Mouse (Mus musculus): Measurements from ENCODE around the gene Rhoj. TPM values are rescaled to one million over a fixed set of nuclear protein-coding genes. Genes with fewer than 3 reads are reported as not detected.

Rhoj gene
- polyA plus RNA-seq, 1 experiment from 2014 or later, result 16.7 TPM

DNA sequence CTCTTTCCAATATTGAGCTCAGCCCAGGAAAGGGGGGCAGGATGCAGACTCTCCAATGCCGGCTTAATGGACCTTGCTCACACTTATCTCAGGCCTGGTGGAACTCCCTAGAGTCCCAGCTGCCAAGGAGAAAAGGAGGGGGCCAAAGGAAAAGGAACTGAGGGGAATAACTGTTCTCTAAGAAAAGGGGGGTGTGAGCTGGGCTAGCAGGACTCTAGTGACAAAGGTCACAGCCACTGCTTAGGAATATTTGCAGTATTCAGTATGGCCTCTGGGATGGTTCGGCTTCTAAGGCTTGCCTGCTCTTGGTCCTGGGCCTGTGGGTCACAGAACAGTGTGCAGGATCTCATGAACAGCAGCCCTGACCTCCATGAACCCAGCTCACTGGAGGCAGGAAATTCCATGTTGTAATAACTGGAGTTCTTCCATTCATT lies 61.3 kb downstream of the Rhoj start:
- 72% methylated on average over 2 of the region's 2 CpGs for WGBS
- Histone ChIP-seq H3K27me3 (ENCODE audit: control insufficient read depth, insufficient read depth, low read depth, low read length) (no peaks in the 10 kb centered on the region), H3K36me3 (ENCODE audit: control insufficient read depth, insufficient read depth, low read length) (no peaks in the 10 kb centered on the region), H3K9me3 (replicated peaks; ENCODE audit: control insufficient read depth, low read length, poor library complexity, severe bottlenecking) (no peaks in the 10 kb centered on the region), H3K4me3 (ENCODE audit: low read depth, low read length) (no peak overlapping the region), H3K27ac (ENCODE audit: low read length) (no peak overlapping the region), H3K4me1 (ENCODE audit: control insufficient read depth, insufficient read depth, low read length) (no peaks in the 10 kb centered on the region), H3K9ac (ENCODE audit: low read depth, low read length) (no peak overlapping the region), H3K4me2 (ENCODE audit: low read length) (no peak overlapping the region)
- no peak for ATAC-seq

DNA sequence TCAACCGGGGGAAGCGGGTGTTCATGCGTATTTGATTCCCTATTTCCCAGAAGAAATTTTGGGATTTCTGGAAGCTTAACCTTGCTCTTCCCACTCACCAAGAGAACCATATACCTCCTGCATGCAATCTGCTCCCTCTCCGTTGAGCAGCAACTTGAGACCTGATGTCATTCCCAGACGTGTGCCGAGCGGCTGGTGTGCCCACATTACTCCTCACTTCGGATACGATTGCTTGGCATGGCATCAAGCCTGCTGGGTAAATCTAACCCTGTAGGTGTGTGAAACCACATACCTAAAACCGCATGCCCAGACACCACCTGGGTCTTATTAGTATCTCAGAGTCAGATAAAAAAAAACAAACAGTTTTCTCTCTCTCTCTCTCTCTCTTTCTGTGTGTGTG lies 66.3 kb downstream of the Rhoj start:
- Histone ChIP-seq H3K4me2 (ENCODE audit: low read length) (no peak overlapping the region), H3K4me1 (ENCODE audit: control insufficient read depth, insufficient read depth, low read length) (no peaks in the 10 kb centered on the region), H3K9ac (ENCODE audit: low read depth, low read length) (no peak overlapping the region), H3K9me3 (replicated peaks; ENCODE audit: control insufficient read depth, low read length, poor library complexity, severe bottlenecking) (no peaks in the 10 kb centered on the region), H3K36me3 (ENCODE audit: control insufficient read depth, insufficient read depth, low read length) (no peaks in the 10 kb centered on the region), H3K27ac (ENCODE audit: low read length) (no peak overlapping the region), H3K4me3 (ENCODE audit: low read depth, low read length) (no peak overlapping the region), H3K27me3 (ENCODE audit: control insufficient read depth, insufficient read depth, low read depth, low read length) (no peaks in the 10 kb centered on the region)
- 95% methylated on average over 10 of the region's 10 CpGs for WGBS
- ATAC-seq, result no peak

DNA sequence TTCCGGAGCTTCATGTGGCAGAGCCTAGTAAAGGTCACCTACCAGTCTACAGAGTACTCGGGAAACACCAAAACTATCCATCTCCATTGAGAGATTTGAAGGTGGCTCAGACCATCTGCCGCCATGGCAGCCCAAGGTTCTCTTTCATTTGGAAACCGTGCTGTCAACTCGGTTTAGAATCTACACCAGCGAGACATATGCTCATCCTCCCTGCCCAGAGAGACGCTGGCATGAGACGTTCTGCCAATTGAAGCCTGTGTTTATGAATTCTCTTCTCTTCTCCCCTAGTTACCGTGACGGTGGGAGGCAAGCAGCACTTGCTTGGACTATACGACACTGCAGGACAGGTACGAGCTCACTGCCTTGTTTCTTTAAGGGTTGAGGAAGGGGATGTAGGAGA lies 66.9 kb downstream of the Rhoj start:
- WGBS, result 82% methylated on average over 12 of the region's 12 CpGs
- H3K36me3 ChIP-seq (ENCODE audit: control insufficient read depth, insufficient read depth, low read length), result no peaks in the 10 kb centered on the region
- no peaks in the 10 kb centered on the region for H3K4me1 ChIP-seq (ENCODE audit: control insufficient read depth, insufficient read depth, low read length)
- H3K27ac ChIP-seq (ENCODE audit: low read length), result no peak overlapping the region
- ATAC-seq, result no peak
- no peaks in the 10 kb centered on the region for H3K27me3 ChIP-seq (ENCODE audit: control insufficient read depth, insufficient read depth, low read depth, low read length)
- no peak overlapping the region for H3K4me2 ChIP-seq (ENCODE audit: low read length)
- no peak overlapping the region for H3K9ac ChIP-seq (ENCODE audit: low read depth, low read length)
- no peak overlapping the region for H3K4me3 ChIP-seq (ENCODE audit: low read depth, low read length)
- H3K9me3 ChIP-seq (replicated peaks; ENCODE audit: control insufficient read depth, low read length, poor library complexity, severe bottlenecking), result no peaks in the 10 kb centered on the region

DNA sequence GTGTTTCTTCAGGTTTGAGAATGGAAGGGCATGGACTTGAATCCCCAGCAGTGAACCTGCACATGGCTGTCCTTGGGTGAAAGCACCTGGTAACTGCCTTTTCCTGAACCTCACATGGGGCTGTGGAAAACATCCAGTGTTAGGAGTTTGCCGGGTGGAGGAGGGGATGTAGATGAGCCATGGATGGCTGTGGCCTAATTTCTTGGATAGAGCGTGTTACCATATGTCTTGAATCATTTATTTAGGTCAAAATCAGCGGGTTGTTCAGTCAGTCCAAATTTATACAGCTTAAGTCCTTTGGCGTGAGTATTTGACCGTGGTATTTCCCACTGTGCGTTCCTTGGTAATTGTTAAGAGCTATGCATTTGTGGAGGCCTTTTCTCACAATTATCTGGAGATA lies 68.0 kb downstream of the Rhoj start:
- H3K4me2 ChIP-seq (ENCODE audit: low read length), result no peak overlapping the region
- H3K9me3 ChIP-seq (replicated peaks; ENCODE audit: control insufficient read depth, low read length, poor library complexity, severe bottlenecking), result no peaks in the 10 kb centered on the region
- H3K36me3 ChIP-seq (ENCODE audit: control insufficient read depth, insufficient read depth, low read length), result no peaks in the 10 kb centered on the region
- WGBS, result 83% methylated on average over 6 of the region's 6 CpGs
- H3K9ac ChIP-seq (ENCODE audit: low read depth, low read length), result no peak overlapping the region
- H3K4me1 ChIP-seq (ENCODE audit: control insufficient read depth, insufficient read depth, low read length), result no peaks in the 10 kb centered on the region
- H3K27ac ChIP-seq (ENCODE audit: low read length), result no peak overlapping the region
- no peak for ATAC-seq
- H3K4me3 ChIP-seq (ENCODE audit: low read depth, low read length), result no peak overlapping the region
- H3K27me3 ChIP-seq (ENCODE audit: control insufficient read depth, insufficient read depth, low read depth, low read length), result no peaks in the 10 kb centered on the region

DNA sequence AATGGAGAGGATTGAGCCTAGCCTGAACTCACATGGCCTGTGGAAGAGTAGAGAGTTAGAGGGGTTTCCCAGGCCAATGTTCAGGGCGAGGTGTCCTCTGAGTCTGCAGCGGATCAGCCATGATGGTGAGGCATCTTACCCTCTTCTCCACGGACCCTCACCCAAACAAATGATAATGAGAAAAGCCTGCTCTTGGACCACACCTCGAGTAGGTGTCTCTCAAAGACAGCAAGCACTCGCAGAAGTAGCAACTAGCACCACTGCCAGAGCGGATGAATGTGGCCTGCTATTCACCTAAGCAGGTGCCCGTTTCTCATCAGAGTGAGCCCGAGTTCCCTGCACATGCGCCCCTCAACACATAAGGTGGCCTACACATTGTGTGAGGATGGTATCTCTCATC lies 78.6 kb downstream of the Rhoj start:
- Histone ChIP-seq H3K27me3 (ENCODE audit: control insufficient read depth, insufficient read depth, low read depth, low read length) (no peaks in the 10 kb centered on the region), H3K9me3 (replicated peaks; ENCODE audit: control insufficient read depth, low read length, poor library complexity, severe bottlenecking) (no peaks in the 10 kb centered on the region), H3K27ac (ENCODE audit: low read length) (no peak overlapping the region), H3K36me3 (ENCODE audit: control insufficient read depth, insufficient read depth, low read length) (no peaks in the 10 kb centered on the region), H3K4me1 (ENCODE audit: control insufficient read depth, insufficient read depth, low read length) (no peaks in the 10 kb centered on the region; the same call in 1 of the 2 replicates), H3K9ac (ENCODE audit: low read depth, low read length) (no peak overlapping the region), H3K4me2 (ENCODE audit: low read length) (no peak overlapping the region), H3K4me3 (ENCODE audit: low read depth, low read length) (no peak overlapping the region)
- 94% methylated on average over 9 of the region's 9 CpGs for WGBS
- ATAC-seq, result no peak

DNA sequence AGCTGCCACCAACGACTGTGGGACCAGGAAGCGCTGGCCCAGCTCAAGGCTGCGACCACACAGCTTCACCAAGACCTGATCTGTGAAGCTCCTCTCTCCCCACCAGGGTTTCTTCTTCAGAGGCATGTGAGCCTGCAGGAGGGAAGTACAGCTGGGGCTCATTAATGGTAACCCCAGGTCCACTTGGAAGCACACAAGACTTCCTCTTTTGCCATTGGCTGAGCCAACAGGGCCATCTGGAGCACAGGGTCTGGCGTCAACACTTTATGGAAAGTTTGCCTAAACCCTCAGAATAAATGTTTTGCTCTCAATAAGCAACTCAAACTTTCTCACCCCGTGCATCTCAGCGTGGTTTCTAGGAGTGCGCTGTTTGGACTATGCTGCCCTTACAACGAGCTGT lies 79.0 kb downstream of the Rhoj start:
- no peak overlapping the region for H3K9ac ChIP-seq (ENCODE audit: low read depth, low read length)
- H3K27me3 ChIP-seq (ENCODE audit: control insufficient read depth, insufficient read depth, low read depth, low read length), result no peaks in the 10 kb centered on the region
- 89% methylated on average over 8 of the region's 8 CpGs for WGBS
- no peak for ATAC-seq
- H3K9me3 ChIP-seq (replicated peaks; ENCODE audit: control insufficient read depth, low read length, poor library complexity, severe bottlenecking), result no peaks in the 10 kb centered on the region
- no peak overlapping the region for H3K27ac ChIP-seq (ENCODE audit: low read length)
- H3K4me2 ChIP-seq (ENCODE audit: low read length), result no peak overlapping the region
- H3K4me1 ChIP-seq (ENCODE audit: control insufficient read depth, insufficient read depth, low read length), result no peaks in the 10 kb centered on the region; the same call in 1 of the 2 replicates
- no peak overlapping the region for H3K4me3 ChIP-seq (ENCODE audit: low read depth, low read length)
- no peaks in the 10 kb centered on the region for H3K36me3 ChIP-seq (ENCODE audit: control insufficient read depth, insufficient read depth, low read length)

DNA sequence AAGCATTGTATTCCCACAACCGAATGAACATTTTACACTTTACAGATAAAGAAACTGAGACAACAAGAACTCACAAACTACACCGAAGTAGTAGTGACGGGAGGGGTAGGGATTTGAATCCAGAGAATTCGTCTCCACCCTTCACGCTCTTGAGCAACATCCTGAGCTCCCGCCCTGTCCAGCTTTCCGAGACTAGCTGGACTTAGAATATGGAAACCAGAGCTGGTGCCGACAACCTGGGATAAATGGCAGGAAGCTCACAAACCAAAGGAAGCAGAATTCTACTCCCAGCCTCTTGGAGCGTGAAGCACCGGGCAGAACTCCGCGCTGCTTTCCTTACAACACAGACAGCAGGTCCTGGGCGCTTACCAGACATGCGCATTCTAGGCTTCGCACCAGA lies 79.7 kb downstream of the Rhoj start:
- WGBS, result 92% methylated on average over 15 of the region's 15 CpGs
- no peaks in the 10 kb centered on the region for H3K36me3 ChIP-seq (ENCODE audit: control insufficient read depth, insufficient read depth, low read length)
- H3K4me2 ChIP-seq (ENCODE audit: low read length), result no peak overlapping the region
- ATAC-seq, result no peak
- H3K4me3 ChIP-seq (ENCODE audit: low read depth, low read length), result no peak overlapping the region
- H3K4me1 ChIP-seq (ENCODE audit: control insufficient read depth, insufficient read depth, low read length), result no peaks in the 10 kb centered on the region; the same call in 1 of the 2 replicates
- H3K9me3 ChIP-seq (replicated peaks; ENCODE audit: control insufficient read depth, low read length, poor library complexity, severe bottlenecking), result no peaks in the 10 kb centered on the region
- no peak overlapping the region for H3K27ac ChIP-seq (ENCODE audit: low read length)
- no peak overlapping the region for H3K9ac ChIP-seq (ENCODE audit: low read depth, low read length)
- no peaks in the 10 kb centered on the region for H3K27me3 ChIP-seq (ENCODE audit: control insufficient read depth, insufficient read depth, low read depth, low read length)

DNA sequence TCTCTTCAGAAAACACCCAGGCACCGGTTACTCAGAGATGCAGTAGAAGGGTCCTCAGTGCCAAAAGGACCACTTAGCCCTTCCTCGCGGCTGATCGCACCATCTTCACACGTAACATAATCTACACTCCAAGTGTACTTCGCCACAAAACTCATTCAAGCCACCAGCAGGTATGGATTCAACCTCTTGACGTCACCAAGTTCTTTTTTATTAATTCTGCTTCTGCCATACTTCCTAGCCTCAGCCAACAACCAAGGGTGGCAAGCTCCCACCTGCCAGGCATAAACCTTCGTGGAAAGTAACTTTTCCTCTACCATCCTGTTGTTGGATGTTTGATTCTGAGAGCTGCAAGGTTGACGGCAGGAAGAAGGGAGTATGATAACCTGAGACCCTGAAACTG lies 80.4 kb downstream of the Rhoj start:
- Histone ChIP-seq H3K9ac (ENCODE audit: low read depth, low read length) (no peak overlapping the region), H3K4me1 (ENCODE audit: control insufficient read depth, insufficient read depth, low read length) (no peaks in the 10 kb centered on the region; the same call in 1 of the 2 replicates), H3K4me2 (ENCODE audit: low read length) (no peak overlapping the region), H3K4me3 (ENCODE audit: low read depth, low read length) (no peak overlapping the region), H3K27me3 (ENCODE audit: control insufficient read depth, insufficient read depth, low read depth, low read length) (no peaks in the 10 kb centered on the region), H3K36me3 (ENCODE audit: control insufficient read depth, insufficient read depth, low read length) (no peaks in the 10 kb centered on the region), H3K9me3 (replicated peaks; ENCODE audit: control insufficient read depth, low read length, poor library complexity, severe bottlenecking) (no peaks in the 10 kb centered on the region), H3K27ac (ENCODE audit: low read length) (no peak overlapping the region)
- 95% methylated on average over 9 of the region's 9 CpGs for WGBS
- no peak for ATAC-seq

DNA sequence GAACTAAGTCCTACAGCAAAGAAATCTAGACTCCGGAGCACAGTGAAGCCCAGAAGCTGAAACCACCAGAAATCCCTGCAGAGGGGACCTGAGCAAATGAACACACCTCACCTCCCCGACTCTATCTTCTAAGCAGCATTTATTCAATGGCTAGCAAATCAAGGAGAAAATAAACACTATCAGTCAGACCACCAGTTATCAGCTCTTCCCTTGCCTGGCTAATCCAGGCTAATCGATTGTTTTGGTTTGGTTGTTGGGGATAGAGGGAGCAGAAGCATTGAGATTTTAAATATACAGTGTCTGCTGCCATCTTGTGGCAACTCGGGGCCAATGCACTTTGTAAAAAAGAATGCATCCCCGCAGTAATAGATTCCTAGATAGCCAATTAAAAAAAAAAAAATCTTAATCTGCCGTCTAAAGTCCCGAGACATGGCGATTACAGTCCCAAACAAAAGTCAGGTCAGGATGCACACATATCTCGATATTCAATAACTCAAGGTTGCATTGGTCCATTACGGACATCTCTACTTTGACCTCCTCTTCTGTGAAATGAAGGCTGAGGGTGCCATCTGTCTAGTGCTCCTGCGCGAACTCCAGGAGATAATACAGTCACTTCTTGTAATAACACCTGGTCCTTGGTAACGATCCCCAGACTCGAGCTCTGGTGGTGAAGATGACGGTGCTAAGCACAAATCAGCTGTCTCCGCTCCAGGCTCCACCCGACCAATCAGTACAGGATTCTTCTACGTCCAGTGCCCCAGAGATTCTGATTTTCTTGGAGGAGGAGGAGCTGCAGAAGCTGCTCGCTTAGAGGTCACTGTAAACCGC lies 81.4 kb downstream of the Rhoj start:
- Histone ChIP-seq H3K4me1 (ENCODE audit: control insufficient read depth, insufficient read depth, low read length) (no peaks in the 10 kb centered on the region; the same call in 1 of the 2 replicates), H3K4me2 (ENCODE audit: low read length) (peak overlapping the region; percentile 46), H3K27ac (ENCODE audit: low read length) (no peak overlapping the region), H3K27me3 (ENCODE audit: control insufficient read depth, insufficient read depth, low read depth, low read length) (no peaks in the 10 kb centered on the region), H3K9ac (ENCODE audit: low read depth, low read length) (peak overlapping the region; percentile 39; the same call in 1 of the 2 replicates), H3K36me3 (ENCODE audit: control insufficient read depth, insufficient read depth, low read length) (no peaks in the 10 kb centered on the region), H3K4me3 (ENCODE audit: low read depth, low read length) (peak overlapping the region; percentile 26; the same call in 1 of the 2 replicates), H3K9me3 (replicated peaks; ENCODE audit: control insufficient read depth, low read length, poor library complexity, severe bottlenecking) (no peaks in the 10 kb centered on the region)
- WGBS, result 39% methylated on average over 20 of the region's 20 CpGs
- peak; percentile 79 for ATAC-seq
